Mouse (Mus musculus) spleen, embryonic (tissue): ENCODE results near the gene Ifit3.
"Not testable (repeated sequence)": the region's sequence is repeated elsewhere in the genome, so short reads cannot be mapped to it uniquely, and the experiment has no call there.

Experiments
- CTCF ChIA-PET: fragments of 350-600 bp; sonication (Branson Sonifier 250); formaldehyde crosslinking; loops from one replicate; lab custom pipeline; 2022; lab: Charles Lee

The Ifit3 gene

GRCm38 (mm10) chr19:34587898-34588692 lies 4.8 kb downstream of the Ifit3 start:
- CTCF ChIA-PET = not testable (repeated sequence)

GRCm38 (mm10) chr19:34588959-34589358 lies 5.6 kb downstream of the Ifit3 start:
- CTCF ChIA-PET = no interaction called here

- CTCF ChIA-PET = interaction anchor here (0.6 kb wide), 1 partner anchor 13 kb away, joined by 4 read pairs; no protein-coding TSS in a partner anchor
Observed at GRCm38 (mm10) chr19:34593456-34593855, 10.1 kb downstream of the Ifit3 start.

GRCm38 (mm10) chr19:34594523-34594922 lies 11.2 kb downstream of the Ifit3 start:
- CTCF ChIA-PET = not testable (repeated sequence)

GRCm38 (mm10) chr19:34596811-34597210 lies 13.5 kb downstream of the Ifit3 start:
- CTCF ChIA-PET = no interaction called here

- CTCF ChIA-PET = no interaction called here
Observed at GRCm38 (mm10) chr19:34598341-34598740, 15.0 kb downstream of the Ifit3 start.

- CTCF ChIA-PET = not testable (repeated sequence)
Observed at GRCm38 (mm10) chr19:34599250-34599649, 15.9 kb downstream of the Ifit3 start.

DNA sequence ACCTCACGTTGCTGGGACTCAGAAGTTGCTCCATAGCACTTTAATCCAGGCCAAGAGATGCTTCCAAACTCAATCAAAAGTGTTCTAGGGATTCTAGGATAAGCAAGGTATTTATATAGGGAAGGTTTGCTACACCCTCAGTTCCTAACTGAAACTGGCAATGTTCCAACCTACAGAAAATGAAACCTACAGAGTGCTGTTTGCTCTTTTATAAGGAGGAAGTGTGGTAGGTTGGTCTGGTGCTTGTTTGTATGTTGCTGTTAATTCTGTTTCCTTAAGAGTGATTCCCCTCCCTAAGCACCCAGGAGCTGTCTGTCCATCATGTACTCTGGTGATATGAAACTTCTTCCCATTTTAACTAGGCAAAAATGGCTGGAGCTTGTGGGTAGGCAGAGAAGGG lies 18.6 kb downstream of the Ifit3 start, which contains the start of gene Ifit1bl1:
TSS of gene Ifit1bl1 (minus strand) at position 69 of the 400 bp plus-strand sequence.
- CTCF ChIA-PET = not testable (repeated sequence)

DNA sequence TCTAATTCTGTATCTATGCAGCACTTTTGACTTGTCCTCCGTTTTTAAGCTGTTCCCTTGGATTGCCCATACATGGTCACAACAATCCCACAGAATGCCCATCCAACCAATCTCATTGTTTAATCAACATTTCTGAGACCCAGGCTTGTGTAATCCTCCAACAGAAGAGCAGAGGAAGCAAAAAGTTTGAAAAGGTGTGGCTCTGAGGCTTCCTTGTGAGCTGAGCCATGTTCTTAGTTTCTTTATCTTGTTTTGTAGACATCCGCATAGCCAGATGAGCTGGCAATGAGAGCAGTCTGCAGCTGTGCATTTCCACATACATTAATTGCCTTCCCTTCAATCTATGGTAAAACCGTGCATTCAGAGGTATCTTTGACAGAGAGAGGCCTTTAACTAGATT lies 22.1 kb downstream of the Ifit3 start:
- CTCF ChIA-PET = no interaction called here

DNA sequence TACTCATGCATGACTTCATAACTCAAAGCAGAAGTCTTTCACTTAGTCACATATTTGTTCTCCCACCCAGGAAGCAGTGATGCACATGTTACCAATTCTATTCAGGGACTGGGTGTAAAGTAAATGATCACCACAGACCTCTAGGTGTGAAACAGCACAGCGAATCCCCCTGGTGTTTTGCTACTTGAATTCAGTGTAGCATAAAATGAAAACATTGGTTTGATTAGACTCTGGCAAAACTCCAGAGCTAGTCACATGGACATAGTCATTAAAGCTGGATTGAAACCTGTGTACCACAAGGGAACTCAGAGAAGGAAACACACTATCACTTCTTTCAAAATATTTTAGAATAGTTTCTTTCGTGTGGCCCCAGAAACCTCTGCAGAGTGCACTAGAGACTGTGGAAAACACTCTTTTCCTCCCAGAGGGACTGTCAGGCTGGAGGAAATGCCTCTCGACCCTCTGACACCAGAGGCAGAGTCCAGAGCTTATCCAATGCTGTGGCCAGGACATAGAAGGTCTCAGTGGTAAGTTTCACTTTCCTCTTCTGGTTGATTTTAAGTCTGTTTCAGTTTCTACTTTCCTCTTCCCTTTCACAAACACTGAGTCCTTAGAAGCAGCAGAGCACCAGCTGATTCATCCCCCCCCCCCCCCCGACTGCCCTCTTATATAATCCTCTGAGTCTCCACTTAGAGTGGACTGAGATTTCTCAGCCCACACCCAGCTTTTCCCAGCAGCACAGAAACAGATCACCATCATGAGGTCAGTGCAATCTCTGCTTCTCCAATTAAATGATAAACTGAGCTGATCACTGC lies 24.1 kb downstream of the Ifit3 start, which contains the start of gene Ifit3b:
TSS of gene Ifit3b (plus strand) at position 734 of the 815 bp plus-strand sequence.
- CTCF ChIA-PET = interaction anchor here (0.5 kb wide), 1 partner anchor 189 kb away, joined by 5 read pairs; no protein-coding TSS in a partner anchor

DNA sequence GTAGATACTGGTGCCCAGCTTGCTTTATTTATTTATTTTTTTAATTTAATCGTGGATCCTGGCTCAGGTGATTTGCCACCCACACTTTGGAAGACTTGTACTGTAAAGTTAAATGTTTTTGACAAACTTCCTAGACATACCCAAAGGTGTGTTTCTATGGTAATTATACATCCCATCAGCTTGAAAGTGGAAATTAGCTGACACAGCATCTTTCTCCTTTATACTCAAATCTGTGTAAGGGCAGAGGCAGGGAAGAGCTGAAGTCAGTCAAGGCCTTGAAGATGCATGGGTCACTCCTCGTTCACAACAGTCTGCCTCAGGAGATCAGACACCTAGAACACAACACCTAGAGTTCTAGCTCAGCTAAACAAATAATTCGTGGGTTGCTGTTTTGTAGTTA lies 26.8 kb downstream of the Ifit3 start:
- CTCF ChIA-PET = not testable (repeated sequence)

GRCm38 (mm10) chr19:34612243-34613001 lies 29.1 kb downstream of the Ifit3 start:
- CTCF ChIA-PET = not testable (repeated sequence)

DNA sequence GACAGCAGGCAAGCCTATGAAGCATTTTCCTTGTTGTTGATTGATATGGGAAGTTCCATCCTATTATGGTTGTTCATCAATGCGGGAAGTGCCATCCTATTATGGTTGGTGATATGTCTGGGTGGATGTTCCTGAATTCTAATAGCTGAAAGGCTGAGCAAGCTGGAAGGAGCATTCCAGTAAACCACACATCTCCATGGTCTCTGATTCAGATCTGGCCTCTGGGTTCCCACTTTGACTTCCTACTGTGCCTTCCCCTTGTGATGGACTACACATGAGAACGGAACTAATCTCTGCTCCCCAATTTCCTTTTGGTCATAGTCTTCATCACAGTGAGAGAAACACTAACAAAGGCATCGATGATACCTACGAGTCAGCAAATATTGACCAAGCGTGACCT lies 37.5 kb downstream of the Ifit3 start:
- CTCF ChIA-PET = no interaction called here

GRCm38 (mm10) chr19:34623781-34624180 lies 40.5 kb downstream of the Ifit3 start:
- CTCF ChIA-PET = no interaction called here

GRCm38 (mm10) chr19:34624663-34625062 lies 41.3 kb downstream of the Ifit3 start:
- CTCF ChIA-PET = no interaction called here

GRCm38 (mm10) chr19:34627496-34627895 lies 44.2 kb downstream of the Ifit3 start:
- CTCF ChIA-PET = no interaction called here

DNA sequence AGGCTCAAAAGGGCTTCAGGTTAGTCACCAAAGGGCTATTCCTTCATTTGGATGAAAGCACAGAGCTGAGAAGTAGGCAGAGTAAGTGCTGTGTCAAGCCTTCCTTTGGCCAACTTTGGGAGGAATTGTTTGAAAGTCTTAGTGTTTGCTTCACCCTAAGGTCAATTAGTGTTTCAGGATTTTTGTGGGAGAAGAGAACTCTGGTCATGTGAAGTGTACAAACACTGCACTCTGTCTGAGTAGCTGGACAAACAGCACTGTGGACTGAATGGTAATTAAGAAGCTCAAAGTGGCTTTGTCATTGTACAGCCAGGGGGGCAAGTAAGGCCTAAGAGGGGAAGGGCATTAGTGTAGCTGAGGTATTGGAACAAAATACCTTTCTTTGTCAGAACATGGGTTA lies 48.2 kb downstream of the Ifit3 start:
- CTCF ChIA-PET = no interaction called here

GRCm38 (mm10) chr19:34633484-34633883 lies 50.2 kb downstream of the Ifit3 start:
- CTCF ChIA-PET = interaction anchor here (0.7 kb wide), 1 partner anchor 83 kb away, joined by 4 read pairs; the partner anchor contains the start of gene Ifit2

DNA sequence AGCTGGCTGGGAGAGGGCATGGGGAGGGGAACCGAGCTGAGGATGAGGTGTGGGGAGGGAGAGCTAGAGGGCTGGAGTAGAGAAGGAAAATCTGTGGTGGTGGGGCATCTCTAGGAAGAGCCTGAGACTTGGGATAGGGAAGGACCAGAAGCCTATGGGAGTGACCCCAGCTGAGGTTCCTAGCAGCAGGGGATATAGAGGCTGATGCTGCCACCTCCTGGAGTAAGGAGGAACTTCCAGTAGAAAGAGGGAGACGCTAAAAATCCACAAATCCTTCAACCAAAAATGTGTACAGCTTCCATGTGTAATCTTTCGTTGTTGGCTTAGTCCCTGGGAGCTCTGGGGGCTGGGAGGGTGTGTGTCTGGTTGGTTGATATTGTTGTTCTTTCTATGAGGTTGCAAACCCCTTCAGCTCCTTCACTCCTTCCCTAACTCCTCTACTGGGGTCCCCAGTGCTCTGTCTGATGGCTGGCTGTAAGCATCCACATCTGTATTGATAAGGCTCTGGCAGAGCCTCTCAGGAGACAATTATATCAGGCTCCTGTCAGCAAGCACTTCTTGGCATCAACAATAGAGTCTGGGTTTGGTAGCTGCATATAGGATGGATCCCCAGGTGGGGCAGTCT lies 53.7 kb downstream of the Ifit3 start:
- CTCF ChIA-PET = interaction anchor here (0.6 to 2.5 kb wide), 7 partner anchors 87 to 405 kb away, joined by 3 to 23 read pairs (median 3); partner anchors contain the start of gene Ifit2
